8 mouse cellular contexts compared by ENCODE assay signal in the genomic region with DNA sequence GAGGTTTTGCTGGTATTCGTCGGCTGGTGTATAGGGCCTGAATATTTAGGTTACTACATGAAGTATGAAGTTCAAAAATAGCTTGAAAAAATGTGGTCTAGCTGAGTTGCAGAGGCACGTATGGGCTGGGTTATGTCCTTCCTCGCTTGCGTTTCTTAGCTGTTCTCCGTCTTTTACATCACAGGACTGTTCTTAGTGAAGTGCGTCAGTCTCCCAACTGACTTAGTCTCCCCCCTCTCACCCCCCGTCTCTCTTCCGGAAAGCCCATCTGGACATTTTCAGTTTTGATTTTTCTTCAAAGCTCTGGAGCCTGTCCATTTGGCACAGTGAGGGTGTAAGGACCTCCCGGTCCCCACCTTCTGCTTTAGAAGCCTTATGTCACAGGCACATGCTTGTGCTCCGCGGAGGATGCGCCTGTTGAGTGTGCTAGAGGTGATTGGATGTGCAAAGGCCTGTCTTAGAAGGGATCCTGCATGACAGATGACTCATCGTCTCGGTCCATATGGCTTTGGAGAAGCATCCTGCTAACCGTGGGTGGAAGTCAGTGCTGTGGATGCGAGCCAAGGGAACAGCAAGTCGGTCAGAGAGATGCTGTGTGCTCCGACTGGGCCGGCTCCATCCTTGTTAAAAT. TPM values are rescaled to one million over a fixed set of nuclear protein-coding genes. Genes with fewer than 3 reads are reported as not detected.
DNase-seq lines count a peak whose midpoint lies in the region; ATAC-seq and TF ChIP-seq lines count a peak whose summit lies in the region.

No protein-coding gene starts in this region.

- H3K27me3 ChIP-seq in intestine, postnatal 0 days (replicated peaks; ENCODE audit: control insufficient read depth, insufficient read depth, low read length) = no peaks in the 10 kb centered on the region
- no peaks in the 10 kb centered on the region for H3K27me3 ChIP-seq in intestine, embryonic 16.5 days (replicated peaks; ENCODE audit: control insufficient read depth, insufficient read depth, low read length)

- TF ChIP-seq CTCF in intestine, postnatal 0 days (IDR thresholded peaks at IDR 0.05; ENCODE audit: low read depth) = no peak

- H3K27ac ChIP-seq in intestine, postnatal 0 days (ENCODE audit: low read depth, low read length) = no peak overlapping the region
- no peak overlapping the region for H3K27ac ChIP-seq in intestine, embryonic 16.5 days (ENCODE audit: low read length)

- WGBS in intestine, postnatal 0 days = 71% methylated on average over 20 of the region's 20 CpGs
- WGBS in intestine, embryonic 16.5 days = 72% methylated on average over 20 of the region's 20 CpGs

- peak; percentile 67 to 82 for DNase-seq in frontal cortex, postnatal 14 days (ENCODE audit: low spot score in 2 of 2)
- DNase-seq in layer of hippocampus, postnatal 10 days (ENCODE audit: low spot score in 2 of 2) = peak; percentile 55 to 69
- DNase-seq in right cerebral cortex, adult 2 months (ENCODE audit: low spot score in 2 of 2) = peak; percentile 87 to 88
- DNase-seq in thymus, adult 18-20 months = no peak
- no peak for DNase-seq in Muller cell, postnatal 12 days (ENCODE audit: inconsistent ontology term)
- no peak for DNase-seq in ovary, postnatal 14 days (ENCODE audit: low spot score)

- H3K4me2 ChIP-seq in intestine, postnatal 0 days (replicated peaks; ENCODE audit: low read depth) = 0 out of 2 replicates have a peak overlapping the region, but pooled peaks have one; percentile 1
- no peak overlapping the region for H3K4me2 ChIP-seq in intestine, embryonic 16.5 days (ENCODE audit: low read depth, low read length)

- H3K4me1 ChIP-seq in intestine, postnatal 0 days (replicated peaks; ENCODE audit: control insufficient read depth, insufficient read depth, low read length) = no peaks in the 10 kb centered on the region
- no peaks in the 10 kb centered on the region for H3K4me1 ChIP-seq in intestine, embryonic 16.5 days (ENCODE audit: control insufficient read depth, insufficient read depth, low read length)

- H3K9me3 ChIP-seq in intestine, postnatal 0 days (ENCODE audit: control insufficient read depth) = no peaks in the 10 kb centered on the region
- no peaks in the 10 kb centered on the region for H3K9me3 ChIP-seq in intestine, embryonic 16.5 days (ENCODE audit: control insufficient read depth, low read length)

- no peak overlapping the region for H3K9ac ChIP-seq in intestine, postnatal 0 days (ENCODE audit: low read depth, low read length)
- no peak overlapping the region for H3K9ac ChIP-seq in intestine, embryonic 16.5 days (ENCODE audit: low read depth, low read length)

- no peaks in the 10 kb centered on the region for H3K36me3 ChIP-seq in intestine, postnatal 0 days (ENCODE audit: control insufficient read depth, insufficient read depth)
- H3K36me3 ChIP-seq in intestine, embryonic 16.5 days (ENCODE audit: control insufficient read depth, insufficient read depth, low read length) = no peaks in the 10 kb centered on the region

- ATAC-seq in intestine, postnatal 0 days = 0 out of 2 replicates have a peak, but pooled peaks have one; percentile 22
- ATAC-seq in intestine, embryonic 16.5 days = no peak

- no peak overlapping the region for H3K4me3 ChIP-seq in intestine, postnatal 0 days (ENCODE audit: low read depth, low read length)
- no peak overlapping the region for H3K4me3 ChIP-seq in intestine, embryonic 16.5 days (ENCODE audit: low read length)

RNA-seq across cellular contexts. Expression of gene Ak4, which starts 31.2 kb away (rescaled TPM):
- polyA plus RNA-seq in intestine, postnatal 0 days (2015; fragmentation: Nextera tagmentation; extraction: Ambion mirVana) = 1.6 and 2.0 TPM in 2 replicates
- 18.9 and 19.9 TPM in 2 replicates for polyA plus RNA-seq in intestine, embryonic 16.5 days (2015; fragmentation: Nextera tagmentation; extraction: Ambion mirVana)
- total RNA-seq in layer of hippocampus, postnatal 10 days (2021) = 10 to 100 TPM; 41.8 to 47.5 TPM

RNA-seq across cellular contexts. Expression of gene Dnajc6, which starts 46.2 kb away (rescaled TPM):
- polyA plus RNA-seq in intestine, postnatal 0 days (2015; fragmentation: Nextera tagmentation; extraction: Ambion mirVana) = 0.98 and 1.2 TPM in 2 replicates
- 1.1 and 1.3 TPM in 2 replicates for polyA plus RNA-seq in intestine, embryonic 16.5 days (2015; fragmentation: Nextera tagmentation; extraction: Ambion mirVana)
- 100 to 1,000 TPM; 255 to 282 TPM for total RNA-seq in layer of hippocampus, postnatal 10 days (2021)

Comparison
In these comparisons a context has a peak if more than half of its experiments do, and no peak if none do; other contexts are left out.
1. DNase-seq: peak in frontal cortex, postnatal 14 days (2 of 2), layer of hippocampus, postnatal 10 days (2 of 2) and right cerebral cortex, adult 2 months (2 of 2); none in thymus, adult 18-20 months (0 of 2), Muller cell, postnatal 12 days (single experiment) and ovary, postnatal 14 days (single experiment).